Mouse (Mus musculus) ES-E14 (cell line): ENCODE measurements around the gene Vrk1. TPM values are rescaled to one million over a fixed set of nuclear protein-coding genes. Genes with fewer than 3 reads are reported as not detected.
A peak's percentile ranks its signal among the peaks of the same experiment; 100 is the strongest.

Source experiments
- DNase-seq: peaks from one replicate; pipeline ENCODE4 v3.0.0-alpha.2; 2013; ENCODE audit warnings: low read depth, low spot score
- H3K27ac ChIP-seq: 2 replicates; pipeline ENCODE4 v1.5.1; 2012; ENCODE audit warnings: low read depth, mild to moderate bottlenecking, low read length, moderate library complexity, mixed read lengths; ENCODE audit not compliant: poor library complexity, insufficient read depth, severe bottlenecking
- H3K36me3 ChIP-seq: 2 replicates; pipeline ENCODE4 v1.6.1; 2012; ENCODE audit warnings: mild to moderate bottlenecking, low read length, moderate library complexity, mixed read lengths; ENCODE audit not compliant: control insufficient read depth, poor library complexity, insufficient read depth, severe bottlenecking
- H3K4me1 ChIP-seq, 2 experiments: fragments of 150-350 bp in 1 of 2; sonication (generic) in 1 of 2; 2 replicates each; pipeline ENCODE4 v1.6.1; 2012; ENCODE audit warnings: low read length in 2 of 2, mild to moderate bottlenecking in 1 of 2, mixed read lengths in 1 of 2; ENCODE audit not compliant: control insufficient read depth in 2 of 2, insufficient read depth in 2 of 2, poor library complexity in 1 of 2
- H3K4me3 ChIP-seq, 2 experiments: fragments of 150-350 bp in 1 of 2; sonication (generic) in 1 of 2; 2 replicates each; pipeline ENCODE4 v1.5.1; 2012; ENCODE audit warnings: low read length in 2 of 2, low read depth in 1 of 2, mild to moderate bottlenecking in 1 of 2, mixed read lengths in 1 of 2; ENCODE audit not compliant: insufficient read depth in 1 of 2, poor library complexity in 1 of 2, severe bottlenecking in 1 of 2
- H3K9ac ChIP-seq: 2 replicates; pipeline ENCODE4 v1.6.1; 2012; ENCODE audit warnings: low read depth, mild to moderate bottlenecking, low read length, mixed read lengths; ENCODE audit not compliant: poor library complexity, insufficient read depth, severe bottlenecking
- H3K9me3 ChIP-seq: fragments of 150-350 bp; sonication (generic); 2 replicates; pipeline ENCODE4 v1.6.1; 2012; ENCODE audit warnings: low read depth, mild to moderate bottlenecking, low read length; ENCODE audit not compliant: control insufficient read depth, insufficient read depth
- CHD2 ChIP-seq: IDR thresholded peaks from 2 replicates; pipeline ENCODE4 v1.6.1; 2014; ENCODE audit warnings: mild to moderate bottlenecking, low read depth, low read length, inconsistent platforms
- HCFC1 ChIP-seq: IDR thresholded peaks from 2 replicates; pipeline ENCODE4 v1.6.1; 2012; ENCODE audit warnings: low read length, inconsistent platforms, borderline replicate concordance; ENCODE audit not compliant: insufficient read depth
- MAFK ChIP-seq: IDR thresholded peaks from 2 replicates; pipeline ENCODE4 v1.6.1; 2014; ENCODE audit warnings: mild to moderate bottlenecking, low read depth, low read length, inconsistent platforms; ENCODE audit not compliant: insufficient read depth
- ZC3H11A ChIP-seq: IDR thresholded peaks from 2 replicates; pipeline ENCODE4 v1.6.1; 2012; ENCODE audit warnings: low read depth, mild to moderate bottlenecking, inconsistent platforms, low read length, borderline replicate concordance
- ZNF384 ChIP-seq: IDR thresholded peaks from 2 replicates; pipeline ENCODE4 v1.6.1; 2012; ENCODE audit warnings: low read depth, low read length, inconsistent platforms
- in situ Hi-C, 2 experiments: fragments of 600-800 bp; cut with MboI; formaldehyde crosslinking; loops; one replicate each; pipeline ENCODE4 v1.15.1; 2025; ENCODE audit warnings: low sequenced_read_pairs in 2 of 2, inconsistent platforms in 1 of 2; ENCODE audit not compliant: unreplicated experiment in 2 of 2
- total RNA-seq: library from RNA; depleted of rRNA; stranded (reverse); fragments of 300-350 nt; gene quantifications from 2 replicates; pipeline ENCODE4 v1.2.3, GENCODE M21; 2012

The Vrk1 gene
- total RNA-seq, 1 experiment, result 56.6 TPM

DNA sequence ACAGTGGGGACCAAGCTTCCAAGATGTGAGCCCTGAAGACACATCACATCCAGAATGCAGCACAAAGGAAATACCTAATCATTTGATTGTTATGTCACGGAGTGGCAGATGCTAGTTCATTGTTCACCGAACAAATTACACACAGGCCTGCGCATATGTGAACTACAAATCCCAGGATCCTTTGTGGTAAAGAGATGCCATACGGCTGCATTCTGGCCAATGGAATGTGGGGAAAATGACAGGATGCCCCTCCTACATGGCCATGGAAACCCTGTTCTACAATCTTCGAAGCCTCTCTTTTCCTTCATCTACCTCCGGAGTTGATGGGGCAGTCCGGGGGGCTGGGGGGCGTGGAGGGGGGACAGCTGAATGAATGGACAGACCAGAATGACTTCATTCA is 37.4 kb upstream of the Vrk1 start:
- Histone ChIP-seq H3K9ac (no peak overlapping the region), H3K4me1 (no peaks in the 10 kb centered on the region; a peak in 1 of 4 replicates), H3K36me3 (no peaks in the 10 kb centered on the region), H3K9me3 (no peaks in the 10 kb centered on the region), H3K4me3 (no peak overlapping the region), H3K27ac (no peak overlapping the region)
- TF ChIP-seq HCFC1 (peak; percentile 85), ZNF384 (no peak)
- DNase-seq, result no peak
- in situ Hi-C loops, result no loop called here

DNA sequence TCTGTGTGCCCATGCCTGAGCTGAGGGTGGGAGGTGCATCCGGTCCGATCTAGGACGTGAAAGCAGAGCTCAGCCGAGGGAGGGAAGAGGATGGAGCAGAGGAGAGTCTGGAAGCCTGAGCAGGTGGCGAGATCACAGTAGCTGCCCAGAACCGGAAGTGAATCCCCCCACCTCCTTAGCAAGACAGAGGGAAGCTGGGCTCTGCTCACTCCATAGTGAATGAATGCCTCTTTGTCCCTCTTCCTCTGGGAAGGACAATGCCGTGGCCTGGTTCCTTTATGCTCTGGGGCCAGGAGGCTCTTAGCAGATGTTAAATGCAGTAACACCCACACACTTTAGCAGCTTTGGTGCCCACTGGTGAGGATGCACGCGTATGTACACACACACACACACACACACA is 36.3 kb upstream of the Vrk1 start:
- H3K4me3 ChIP-seq, result no peak overlapping the region
- no peak overlapping the region for H3K27ac ChIP-seq
- TF ChIP-seq MAFK (no peak), ZNF384 (no peak), CHD2 (no peak), ZC3H11A (no peak), HCFC1 (no peak)
- no peak overlapping the region for H3K9ac ChIP-seq
- H3K9me3 ChIP-seq, result no peaks in the 10 kb centered on the region
- DNase-seq, result no peak
- H3K36me3 ChIP-seq, result no peaks in the 10 kb centered on the region
- H3K4me1 ChIP-seq, result no peaks in the 10 kb centered on the region
- in situ Hi-C loops, result no loop called here

DNA sequence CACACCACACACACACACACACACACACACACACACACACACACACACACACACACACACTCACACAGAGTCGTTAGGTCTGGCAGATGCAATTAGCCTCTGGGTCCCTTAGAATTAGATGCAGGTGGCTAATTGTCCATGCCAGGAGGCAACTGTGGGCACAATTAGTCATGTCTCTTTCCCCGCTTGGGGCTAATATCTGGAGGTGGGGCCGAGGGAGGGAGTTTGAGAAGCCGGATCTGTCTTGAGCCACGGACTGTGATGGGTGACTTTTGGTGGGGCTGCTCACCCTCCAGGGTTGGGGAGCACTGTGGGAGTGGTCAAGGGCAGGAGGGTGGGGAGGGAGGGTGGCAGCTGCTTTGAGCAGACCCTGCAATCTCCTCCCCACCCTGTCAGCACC is 35.9 kb upstream of the Vrk1 start:
- TF ChIP-seq MAFK, result no peak
- no peak for TF ChIP-seq CHD2
- no peak for TF ChIP-seq ZC3H11A
- no peak for TF ChIP-seq HCFC1
- no peak for TF ChIP-seq ZNF384
- H3K27ac ChIP-seq, result no peak overlapping the region
- in situ Hi-C loops, result no loop called here
- DNase-seq, result no peak
- H3K4me1 ChIP-seq, result no peaks in the 10 kb centered on the region
- H3K9me3 ChIP-seq, result no peaks in the 10 kb centered on the region
- no peak overlapping the region for H3K4me3 ChIP-seq
- H3K9ac ChIP-seq, result no peak overlapping the region
- H3K36me3 ChIP-seq, result no peaks in the 10 kb centered on the region

DNA sequence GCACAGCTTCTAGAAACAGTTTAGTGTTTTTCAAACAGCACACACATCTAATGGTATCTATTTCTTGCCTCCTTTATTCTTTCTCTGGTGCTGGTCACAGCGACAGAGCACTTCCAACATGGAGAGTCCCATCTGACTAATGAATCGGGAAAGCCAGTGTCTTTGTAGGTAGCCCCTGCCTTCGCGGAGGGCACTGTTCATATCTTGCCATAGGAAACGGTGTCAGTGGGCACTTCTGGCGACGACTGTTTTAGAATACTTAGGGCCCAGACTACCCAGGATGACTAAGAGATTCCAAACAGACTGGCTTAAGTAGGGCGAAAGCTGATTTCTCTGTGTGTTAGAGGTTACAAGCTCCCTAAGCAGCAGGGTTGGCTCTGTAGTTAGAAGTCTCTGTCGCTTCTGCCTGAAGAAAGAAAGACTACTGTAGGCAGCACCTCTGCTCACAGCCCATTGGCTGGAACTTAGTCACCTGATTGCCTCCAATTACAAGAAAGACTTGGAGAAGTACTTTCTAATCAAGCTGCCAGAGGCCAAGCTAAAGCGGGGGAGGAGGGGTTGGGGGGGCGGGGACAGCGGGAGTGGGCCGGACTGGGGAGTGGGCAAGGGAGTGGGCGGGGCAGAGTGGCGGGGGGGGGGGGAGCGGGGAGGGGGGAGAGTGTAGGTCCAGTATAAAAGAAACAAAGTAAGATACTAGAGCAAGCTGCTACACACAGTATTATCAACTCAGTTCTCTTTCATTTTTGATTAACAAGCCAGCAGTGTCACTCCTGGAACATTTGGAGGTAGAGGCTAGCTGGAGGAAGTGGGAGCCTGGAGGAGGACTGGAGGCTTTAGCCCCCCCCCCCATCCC is 28.7 kb upstream of the Vrk1 start:
- H3K9ac ChIP-seq, result peak overlapping the region; percentile 47; the same call in 1 of the 2 replicates
- TF ChIP-seq ZNF384 (no peak), HCFC1 (no peak), ZC3H11A (no peak), CHD2 (no peak), MAFK (no peak)
- in situ Hi-C loops, result no loop called here
- no peak overlapping the region for H3K27ac ChIP-seq
- no peaks in the 10 kb centered on the region; the same call in 1 of the 2 replicates for H3K9me3 ChIP-seq
- H3K4me3 ChIP-seq, result peak overlapping the region; percentile 30 to 38; a peak in 3 of 4 replicates
- peaks cover 0 to 5% of the 10 kb centered on the region in 2 experiments; a peak in 2 of 4 replicates for H3K4me1 ChIP-seq
- DNase-seq, result peak; percentile 49
- no peaks in the 10 kb centered on the region for H3K36me3 ChIP-seq

DNA sequence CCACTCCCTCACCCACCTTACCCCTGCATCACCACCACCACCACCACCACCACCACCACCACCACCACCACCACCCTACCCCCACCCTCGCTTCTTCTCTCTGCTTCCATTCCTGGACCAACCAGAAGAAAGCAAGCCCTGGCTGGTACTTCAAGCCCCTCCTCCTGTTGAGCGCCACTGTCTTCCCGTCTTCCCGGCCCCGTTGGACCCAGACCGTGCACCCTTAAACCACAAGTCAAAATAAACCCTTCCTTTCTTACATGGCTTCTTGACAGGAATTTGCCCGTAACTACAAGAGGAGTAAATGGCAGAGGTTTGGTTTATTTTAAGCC is 28.1 kb upstream of the Vrk1 start:
- in situ Hi-C loops, result no loop called here
- H3K36me3 ChIP-seq, result no peaks in the 10 kb centered on the region
- H3K27ac ChIP-seq, result no peak overlapping the region
- H3K9ac ChIP-seq, result no peak overlapping the region
- no peaks in the 10 kb centered on the region; the same call in 1 of the 2 replicates for H3K9me3 ChIP-seq
- no peak for DNase-seq
- peaks cover 0 to 5% of the 10 kb centered on the region in 2 experiments; a peak in 2 of 4 replicates for H3K4me1 ChIP-seq
- peak overlapping the region in 1 of 2 experiments; percentile 30; a peak in 1 of 4 replicates for H3K4me3 ChIP-seq
- TF ChIP-seq CHD2 (no peak), ZNF384 (no peak), ZC3H11A (no peak), HCFC1 (no peak), MAFK (no peak)
